Mouse (Mus musculus) 3T3-L1 (cell line): ENCODE results near the gene M6pr.

ENCODE experiments used
- DNase-seq: peaks from one replicate; pipeline ENCODE4 v3.0.0-alpha.2; 2015; ENCODE audit warnings: low read depth, low spot score

The M6pr gene

GRCm38 (mm10) chr6:122297279-122298222 lies 11.0 kb upstream of the M6pr start:
- peak; percentile 69 for DNase-seq

DNA sequence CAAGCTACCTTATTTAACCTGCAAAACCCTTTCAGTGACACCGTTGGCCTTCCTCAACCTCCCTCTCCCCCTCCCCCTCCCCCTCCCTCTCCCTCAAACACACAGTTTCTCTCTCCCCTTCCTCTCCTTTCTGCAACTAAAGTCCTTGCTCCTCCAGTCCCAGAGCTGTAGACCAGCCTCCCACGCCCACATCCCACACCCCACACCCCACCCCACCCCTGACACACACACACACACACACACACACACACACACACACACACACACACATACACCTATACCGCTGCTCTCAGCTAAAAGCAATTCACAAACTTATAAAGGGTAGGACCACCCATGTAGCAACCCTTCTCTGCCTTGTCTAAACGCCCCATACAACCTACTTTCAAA lies 10.3 kb upstream of the M6pr start:
- DNase-seq: no peak

DNA sequence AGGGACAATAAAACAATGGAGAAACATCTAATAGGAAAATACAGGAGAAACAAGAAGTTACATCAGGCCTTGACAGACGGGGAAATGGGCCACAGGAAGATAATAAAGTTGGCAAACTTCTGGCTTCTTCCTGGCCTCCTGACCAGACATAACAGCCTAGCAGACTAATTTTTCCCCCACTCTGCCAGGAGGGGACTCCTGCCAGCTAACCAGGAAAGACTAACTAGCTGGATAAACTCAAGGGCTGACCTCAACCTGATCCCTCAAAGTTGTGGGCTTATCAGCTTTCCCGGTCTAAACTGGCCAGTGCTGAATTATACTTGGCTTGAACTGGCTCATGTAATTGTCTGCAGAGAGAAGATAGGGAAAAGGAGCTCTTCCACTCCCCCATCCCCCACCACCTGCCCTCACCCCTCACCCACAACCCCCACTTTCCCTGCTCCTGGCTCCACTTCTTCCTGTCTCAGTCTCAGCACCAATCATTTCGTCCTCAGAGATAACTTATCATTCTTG lies 8.8 kb upstream of the M6pr start:
- no peak for DNase-seq

- DNase-seq: no peak
These were observed 6.4 kb upstream of the M6pr start for GRCm38 (mm10) chr6:122302121-122302520.

- peak; percentile 71 for DNase-seq
These were observed 5.9 kb upstream of the M6pr start for GRCm38 (mm10) chr6:122302661-122303060.

- no peak for DNase-seq
These were observed 5.0 kb upstream of the M6pr start for GRCm38 (mm10) chr6:122303526-122303925.

- DNase-seq: peak; percentile 86
These were observed 4.2 kb upstream of the M6pr start for GRCm38 (mm10) chr6:122304355-122304754.

DNA sequence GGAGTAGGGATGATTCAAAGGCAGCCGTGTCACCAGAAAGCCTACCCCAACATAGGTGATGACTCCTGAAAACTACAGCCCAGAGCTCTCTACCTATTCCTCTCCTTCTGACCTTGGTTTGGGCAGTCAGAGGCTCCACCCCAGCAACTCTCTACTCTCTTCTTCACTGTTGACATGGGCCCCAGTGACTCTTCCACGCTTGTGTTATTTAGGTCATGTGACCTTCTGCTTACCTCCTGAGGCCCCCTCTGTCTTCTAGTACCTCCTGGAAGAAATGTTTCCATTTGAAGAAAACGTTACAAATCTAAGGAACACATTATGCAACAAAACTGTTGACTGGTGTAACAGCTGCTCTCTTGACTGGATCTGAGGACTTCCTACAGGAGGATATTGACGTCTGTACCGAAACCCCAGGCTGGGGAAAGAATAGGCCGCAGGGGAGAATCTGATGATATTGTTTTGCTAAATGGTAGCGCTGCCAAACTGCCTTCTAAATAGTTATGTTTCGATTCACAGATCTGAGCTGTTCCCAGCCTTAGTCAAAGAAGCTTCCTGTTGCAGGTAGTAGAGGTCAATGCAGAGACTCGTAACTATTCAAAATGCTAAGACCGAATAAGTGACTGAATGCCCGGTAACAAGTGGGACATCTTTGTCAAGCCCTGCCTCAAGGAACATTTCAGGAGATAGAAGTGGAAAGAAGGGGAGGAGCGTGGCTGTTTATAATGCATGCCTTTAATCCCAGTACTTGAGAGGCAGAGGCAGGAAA lies 3.5 kb upstream of the M6pr start:
- DNase-seq: no peak

- no peak for DNase-seq
These were observed 1.8 kb upstream of the M6pr start for GRCm38 (mm10) chr6:122306707-122307106.

- no peak for DNase-seq
These were observed 400 bp upstream of the M6pr start for GRCm38 (mm10) chr6:122308136-122308504.

GRCm38 (mm10) chr6:122309446-122309960 lies 983 bp downstream of the M6pr start:
- peak; percentile 47 for DNase-seq

- DNase-seq: peak; percentile 27
These were observed 1.8 kb downstream of the M6pr start for GRCm38 (mm10) chr6:122310187-122310820.

- DNase-seq: no peak
These were observed 10.2 kb downstream of the M6pr start for GRCm38 (mm10) chr6:122318726-122319125.

GRCm38 (mm10) chr6:122325361-122325975 lies 16.9 kb downstream of the M6pr start:
- no peak for DNase-seq

DNA sequence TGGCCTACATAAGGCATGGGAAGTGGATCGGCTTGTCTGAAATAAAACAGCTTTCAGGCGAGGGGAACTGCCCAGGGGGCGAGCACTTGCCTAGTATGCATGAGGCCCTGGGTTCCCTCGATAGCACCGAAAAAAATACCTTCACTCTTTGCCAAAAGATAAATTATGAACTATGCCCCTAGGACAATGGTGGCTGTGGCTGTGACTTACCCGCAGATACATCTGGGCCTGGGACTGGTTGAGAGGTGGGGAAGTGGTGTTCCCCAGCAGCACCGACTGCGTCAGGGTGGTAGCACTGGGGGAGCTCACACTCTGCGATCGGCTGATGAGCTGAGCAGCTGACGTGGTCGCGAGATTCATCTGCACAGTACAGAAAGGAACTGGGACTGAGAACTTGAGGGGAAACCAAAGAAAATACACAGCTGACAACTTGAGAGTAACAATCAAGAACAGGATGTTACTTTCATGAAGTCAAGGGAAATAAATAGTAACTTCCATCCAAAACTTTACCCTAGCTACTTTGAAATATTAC lies 24.6 kb downstream of the M6pr start:
- no peak for DNase-seq

DNA sequence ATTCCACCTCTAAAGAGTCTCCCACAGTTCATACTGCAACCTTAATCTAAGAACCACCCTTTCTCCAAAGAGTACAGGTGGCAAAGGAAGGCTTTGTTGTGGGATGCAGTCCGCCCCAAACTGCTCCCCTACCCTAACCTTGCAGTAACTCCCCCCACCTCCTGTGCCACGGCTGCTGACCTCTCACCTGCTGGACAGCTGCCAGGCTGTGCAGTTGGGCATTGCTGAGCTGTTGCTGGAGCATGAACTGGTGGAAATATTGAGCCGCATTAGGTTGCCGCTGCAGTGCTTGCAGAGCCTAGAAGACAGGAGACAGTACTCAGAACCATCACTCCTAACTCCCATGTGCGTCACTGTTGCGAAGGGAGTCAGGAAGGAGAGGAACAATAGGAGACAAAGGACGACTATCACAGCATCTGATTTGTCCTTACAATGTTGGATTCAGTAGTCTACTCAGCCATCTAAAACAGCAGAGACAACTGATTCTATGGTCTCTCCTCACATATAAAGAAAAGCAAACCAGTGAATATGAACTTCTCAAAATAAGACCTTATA lies 26.3 kb downstream of the M6pr start:
- DNase-seq: no peak

DNA sequence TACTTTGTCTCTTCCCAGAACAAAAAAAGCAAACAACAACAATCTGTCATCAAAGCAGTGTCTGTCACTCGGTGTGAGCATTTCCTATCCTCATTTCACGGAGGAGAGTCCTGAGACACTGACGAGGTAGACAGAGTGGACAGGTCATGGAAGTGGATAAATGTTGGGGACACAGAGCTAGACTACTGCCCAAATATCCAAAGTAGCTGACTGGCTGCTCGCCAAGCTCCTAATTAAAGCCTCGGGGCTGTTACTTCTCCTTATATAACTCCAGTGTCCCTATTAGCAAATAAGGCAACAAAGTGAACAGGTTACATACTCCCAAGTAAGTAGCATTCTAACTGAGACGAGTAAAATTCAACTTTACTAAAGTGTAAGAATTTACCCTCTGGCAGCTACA lies 29.0 kb downstream of the M6pr start:
- DNase-seq: no peak

GRCm38 (mm10) chr6:122339047-122339647 lies 30.6 kb downstream of the M6pr start:
- DNase-seq: peak; percentile 67

- peak; percentile 81 for DNase-seq
These were observed 31.3 kb downstream of the M6pr start for GRCm38 (mm10) chr6:122339648-122340341.
